Mouse (Mus musculus): ENCODE measurements at regions not wholly inside any gene's neighbourhood (a gene's known extent, or its start where the extent isn't known, plus 50 kb on each side); places are given as distances from the start of the nearest gene placed in this dataset.

- H3K4me2 ChIP-seq (ENCODE audit: low read depth, low read length): no peak overlapping the region
- H3K27me3 ChIP-seq (ENCODE audit: insufficient read depth, low read length): no peaks in the 10 kb centered on the region
- no peaks in the 10 kb centered on the region for H3K36me3 ChIP-seq (replicated peaks; ENCODE audit: insufficient read depth, low read length)
- H3K4me3 ChIP-seq (ENCODE audit: low read depth, low read length): no peak overlapping the region
- no peaks in the 10 kb centered on the region for H3K9me3 ChIP-seq (ENCODE audit: low read length)
- H3K4me1 ChIP-seq (ENCODE audit: insufficient read depth): no peaks in the 10 kb centered on the region
- no peak overlapping the region for H3K9ac ChIP-seq (replicated peaks)
- TF ChIP-seq CTCF (IDR thresholded peaks at IDR 0.05; ENCODE audit: low read depth): no peak
- ATAC-seq: no peak
- DNase-seq: no peak
- WGBS (ENCODE audit: insufficient replicate concordance): 61% methylated on average over 13 of the region's 13 CpGs
- no peak overlapping the region for H3K27ac ChIP-seq (ENCODE audit: low read depth)
Observed at GRCm38 (mm10) chr7:139741246-139741903, 57.8 kb upstream of the Cfap46 start.

GRCm38 (mm10) chr7:139746803-139747202 is 63.2 kb upstream of the Cfap46 start:
- H3K4me2 ChIP-seq (ENCODE audit: low read depth, low read length): no peak overlapping the region
- H3K9me3 ChIP-seq (ENCODE audit: low read length): no peaks in the 10 kb centered on the region
- no peak overlapping the region for H3K4me3 ChIP-seq (ENCODE audit: low read depth, low read length)
- H3K27ac ChIP-seq (ENCODE audit: low read depth): no peak overlapping the region
- peak; percentile 27 for DNase-seq
- WGBS (ENCODE audit: insufficient replicate concordance): 29% methylated on average over 1 of the region's 1 CpGs
- H3K9ac ChIP-seq (replicated peaks): no peak overlapping the region
- TF ChIP-seq CTCF (IDR thresholded peaks at IDR 0.05; ENCODE audit: low read depth) (peak; percentile 52), EP300 (IDR thresholded peaks at IDR 0.05; ENCODE audit: low read depth) (no peak)
- no peak for ATAC-seq
- no peaks in the 10 kb centered on the region for H3K4me1 ChIP-seq (ENCODE audit: insufficient read depth)
- no peaks in the 10 kb centered on the region for H3K27me3 ChIP-seq (ENCODE audit: insufficient read depth, low read length)
- no peaks in the 10 kb centered on the region for H3K36me3 ChIP-seq (replicated peaks; ENCODE audit: insufficient read depth, low read length)

- Histone ChIP-seq H3K36me3 (replicated peaks; ENCODE audit: insufficient read depth, low read length) (no peaks in the 10 kb centered on the region), H3K9me3 (ENCODE audit: low read length) (no peaks in the 10 kb centered on the region), H3K27ac (ENCODE audit: low read depth) (no peak overlapping the region), H3K4me1 (ENCODE audit: insufficient read depth) (no peaks in the 10 kb centered on the region), H3K4me3 (ENCODE audit: low read depth, low read length) (no peak overlapping the region), H3K4me2 (ENCODE audit: low read depth, low read length) (no peak overlapping the region), H3K9ac (replicated peaks) (no peak overlapping the region), H3K27me3 (ENCODE audit: insufficient read depth, low read length) (no peaks in the 10 kb centered on the region)
- DNase-seq (no peak), ATAC-seq (no peak)
- TF ChIP-seq CTCF (IDR thresholded peaks at IDR 0.05; ENCODE audit: low read depth) (no peak), EP300 (IDR thresholded peaks at IDR 0.05; ENCODE audit: low read depth) (no peak)
- 72% methylated on average over 11 of the region's 11 CpGs for WGBS (ENCODE audit: insufficient replicate concordance)
Observed at GRCm38 (mm10) chr7:139747290-139748067, 63.9 kb upstream of the Cfap46 start.

GRCm38 (mm10) chr7:139755004-139755403 is 71.4 kb upstream of the Cfap46 start:
- ATAC-seq: no peak
- no peak overlapping the region for H3K27ac ChIP-seq (ENCODE audit: low read depth)
- H3K9ac ChIP-seq (replicated peaks): no peak overlapping the region

GRCm38 (mm10) chr7:139762522-139762921 is 71.5 kb upstream of the Adgra1 start:
- ATAC-seq: no peak
- 70% methylated on average over 1 of the region's 1 CpGs for WGBS (ENCODE audit: insufficient replicate concordance)
- DNase-seq: no peak
- Histone ChIP-seq H3K4me3 (ENCODE audit: low read depth, low read length) (no peak overlapping the region), H3K36me3 (replicated peaks; ENCODE audit: insufficient read depth, low read length) (no peaks in the 10 kb centered on the region), H3K4me1 (ENCODE audit: insufficient read depth) (no peaks in the 10 kb centered on the region), H3K4me2 (ENCODE audit: low read depth, low read length) (no peak overlapping the region), H3K27ac (ENCODE audit: low read depth) (no peak overlapping the region), H3K9ac (replicated peaks) (no peak overlapping the region), H3K9me3 (ENCODE audit: low read length) (no peaks in the 10 kb centered on the region), H3K27me3 (ENCODE audit: insufficient read depth, low read length) (no peaks in the 10 kb centered on the region)
- TF ChIP-seq EP300 (IDR thresholded peaks at IDR 0.05; ENCODE audit: low read depth) (no peak), CTCF (IDR thresholded peaks at IDR 0.05; ENCODE audit: low read depth) (no peak)

More at GRCm38 (mm10) chr7:139755004-139755403, 71.4 kb upstream of the Cfap46 start:
- Histone ChIP-seq H3K36me3 (replicated peaks; ENCODE audit: insufficient read depth, low read length) (no peaks in the 10 kb centered on the region), H3K9me3 (ENCODE audit: low read length) (no peaks in the 10 kb centered on the region), H3K27me3 (ENCODE audit: insufficient read depth, low read length) (no peaks in the 10 kb centered on the region), H3K4me1 (ENCODE audit: insufficient read depth) (no peaks in the 10 kb centered on the region), H3K4me2 (ENCODE audit: low read depth, low read length) (no peak overlapping the region), H3K4me3 (ENCODE audit: low read depth, low read length) (no peak overlapping the region)
- TF ChIP-seq CTCF (IDR thresholded peaks at IDR 0.05; ENCODE audit: low read depth) (no peak), EP300 (IDR thresholded peaks at IDR 0.05; ENCODE audit: low read depth) (no peak)
- DNase-seq: no peak
- WGBS (ENCODE audit: insufficient replicate concordance): 80% methylated on average over 8 of the region's 8 CpGs

GRCm38 (mm10) chr7:139763241-139763640 is 70.7 kb upstream of the Adgra1 start:
- ATAC-seq: no peak
- Histone ChIP-seq H3K9me3 (ENCODE audit: low read length) (no peaks in the 10 kb centered on the region), H3K4me2 (ENCODE audit: low read depth, low read length) (no peak overlapping the region), H3K27ac (ENCODE audit: low read depth) (no peak overlapping the region), H3K9ac (replicated peaks) (no peak overlapping the region), H3K4me3 (ENCODE audit: low read depth, low read length) (no peak overlapping the region), H3K27me3 (ENCODE audit: insufficient read depth, low read length) (no peaks in the 10 kb centered on the region), H3K4me1 (ENCODE audit: insufficient read depth) (no peaks in the 10 kb centered on the region), H3K36me3 (replicated peaks; ENCODE audit: insufficient read depth, low read length) (no peaks in the 10 kb centered on the region)
- 67% methylated on average over 4 of the region's 4 CpGs for WGBS (ENCODE audit: insufficient replicate concordance)
- DNase-seq: no peak
- no peak for TF ChIP-seq EP300 (IDR thresholded peaks at IDR 0.05; ENCODE audit: low read depth)
- no peak for TF ChIP-seq CTCF (IDR thresholded peaks at IDR 0.05; ENCODE audit: low read depth)
